15 mouse cellular contexts compared by ENCODE assay signal in genomic region chr9:43394204-43394603, GRCm38 (mm10).
A peak's percentile ranks its signal among the peaks of the same experiment; 100 is the strongest.
DNase-seq lines count a peak whose midpoint lies in the region; ATAC-seq and TF ChIP-seq lines count a peak whose summit lies in the region.
"Had no signal": no experiment of that assay in that cellular context is flagged by ENCODE, and none has a peak within 500 bp of the region (broad histone marks: within the 10 kb centered on the region; RNA-seq: fewer than 3 reads in every experiment).

No protein-coding gene starts in this region.

- no peaks in the 10 kb centered on the region for H3K9me3 ChIP-seq in embryonic facial prominence, embryonic 11.5 days (replicated peaks; ENCODE audit: control insufficient read depth, low read length)
- peaks cover 6% of the 10 kb centered on the region; the same call in 1 of the 2 replicates for H3K9me3 ChIP-seq in embryonic facial prominence, embryonic 10.5 days
- H3K9me3 ChIP-seq in midbrain, postnatal 0 days (ENCODE audit: low read length): no peaks in the 10 kb centered on the region
- no peaks in the 10 kb centered on the region for H3K9me3 ChIP-seq in midbrain, embryonic 16.5 days (replicated peaks; ENCODE audit: control insufficient read depth, low read length, poor library complexity, severe bottlenecking)
- 0 out of 2 replicates have a peak, but pooled peaks cover 2% of the 10 kb centered on the region for H3K9me3 ChIP-seq in hindbrain, embryonic 16.5 days (ENCODE audit: control insufficient read depth, low read length)
- H3K9me3 ChIP-seq: heart, embryonic 15.5 days; liver, embryonic 15.5 days had no signal

- H3K4me3 ChIP-seq in embryonic facial prominence, embryonic 11.5 days (ENCODE audit: low read depth, low read length): no peak overlapping the region
- no peak overlapping the region for H3K4me3 ChIP-seq in embryonic facial prominence, embryonic 10.5 days
- no peak overlapping the region for H3K4me3 ChIP-seq in midbrain, postnatal 0 days (ENCODE audit: low read depth, low read length)
- no peak overlapping the region for H3K4me3 ChIP-seq in midbrain, embryonic 16.5 days (ENCODE audit: low read depth, low read length)
- no peak overlapping the region for H3K4me3 ChIP-seq in hindbrain, embryonic 16.5 days (ENCODE audit: low read length)
- H3K4me3 ChIP-seq: forebrain, embryonic 10.5 days; heart, embryonic 15.5 days; liver, embryonic 15.5 days; neural tube, embryonic 12.5 days had no signal

- no peak overlapping the region for H3K27ac ChIP-seq in embryonic facial prominence, embryonic 11.5 days (replicated peaks; ENCODE audit: low read depth, low read length)
- no peak overlapping the region for H3K27ac ChIP-seq in embryonic facial prominence, embryonic 10.5 days (replicated peaks)
- no peak overlapping the region for H3K27ac ChIP-seq in midbrain, postnatal 0 days (ENCODE audit: low read depth, low read length)
- H3K27ac ChIP-seq in midbrain, embryonic 16.5 days (ENCODE audit: low read length): no peak overlapping the region
- H3K27ac ChIP-seq in hindbrain, embryonic 16.5 days (ENCODE audit: low read depth, low read length): no peak overlapping the region
- H3K27ac ChIP-seq: forebrain, embryonic 10.5 days; heart, embryonic 15.5 days; liver, embryonic 15.5 days; neural tube, embryonic 12.5 days had no signal

- peak; percentile 20 for DNase-seq in embryonic facial prominence, embryonic 11.5 days (ENCODE audit: low spot score)
- no peak for DNase-seq in embryonic facial prominence, embryonic 10.5 days (ENCODE audit: low spot score)
- DNase-seq in kidney, postnatal 14 days: peak; percentile 22
- DNase-seq in kidney, adult 9 months: no peak
- DNase-seq in midbrain, postnatal 0 days (ENCODE audit: low spot score): peak; percentile 46
- no peak for DNase-seq in retina, embryonic 14.5 days (ENCODE audit: low spot score)
- DNase-seq: gastrocnemius, postnatal 25 days; kidney, adult 8-10 months had no signal

- H3K9ac ChIP-seq in embryonic facial prominence, embryonic 11.5 days (replicated peaks; ENCODE audit: low read length): no peak overlapping the region
- H3K9ac ChIP-seq in midbrain, postnatal 0 days (replicated peaks; ENCODE audit: low read length, poor library complexity, severe bottlenecking): no peak overlapping the region
- H3K9ac ChIP-seq in midbrain, embryonic 16.5 days (ENCODE audit: low read depth, low read length): no peak overlapping the region
- H3K9ac ChIP-seq in hindbrain, embryonic 16.5 days (ENCODE audit: low read depth, low read length): no peak overlapping the region
- H3K9ac ChIP-seq: heart, embryonic 15.5 days; liver, embryonic 15.5 days; neural tube, embryonic 12.5 days had no signal

- 52% methylated on average over 5 of the region's 5 CpGs for WGBS in embryonic facial prominence, embryonic 11.5 days
- 56% methylated on average over 5 of the region's 5 CpGs for WGBS in embryonic facial prominence, embryonic 10.5 days
- 23% methylated on average over 5 of the region's 5 CpGs for WGBS in midbrain, postnatal 0 days
- 41% methylated on average over 5 of the region's 5 CpGs for WGBS in midbrain, embryonic 16.5 days
- 52% methylated on average over 5 of the region's 5 CpGs for WGBS in hindbrain, embryonic 16.5 days

- no peaks in the 10 kb centered on the region for H3K36me3 ChIP-seq in embryonic facial prominence, embryonic 11.5 days (replicated peaks; ENCODE audit: control insufficient read depth, insufficient read depth, low read depth, low read length)
- no peaks in the 10 kb centered on the region for H3K36me3 ChIP-seq in embryonic facial prominence, embryonic 10.5 days (replicated peaks)
- no peaks in the 10 kb centered on the region for H3K36me3 ChIP-seq in midbrain, postnatal 0 days (ENCODE audit: insufficient read depth, low read length)
- no peaks in the 10 kb centered on the region for H3K36me3 ChIP-seq in midbrain, embryonic 16.5 days (ENCODE audit: control insufficient read depth, insufficient read depth, low read length)
- no peaks in the 10 kb centered on the region for H3K36me3 ChIP-seq in hindbrain, embryonic 16.5 days (ENCODE audit: control insufficient read depth, insufficient read depth, low read length)
- H3K36me3 ChIP-seq: forebrain, embryonic 10.5 days; heart, embryonic 15.5 days; liver, embryonic 15.5 days; neural tube, embryonic 12.5 days had no signal

- H3K4me2 ChIP-seq in embryonic facial prominence, embryonic 11.5 days (ENCODE audit: low read depth, low read length): no peak overlapping the region
- no peak overlapping the region for H3K4me2 ChIP-seq in midbrain, postnatal 0 days (ENCODE audit: low read depth, low read length, poor library complexity, severe bottlenecking)
- H3K4me2 ChIP-seq in midbrain, embryonic 16.5 days (ENCODE audit: low read length): no peak overlapping the region
- H3K4me2 ChIP-seq in hindbrain, embryonic 16.5 days (ENCODE audit: low read length): no peak overlapping the region
- H3K4me2 ChIP-seq: heart, embryonic 15.5 days; liver, embryonic 15.5 days; neural tube, embryonic 12.5 days had no signal

- no peak; the same call in 1 of the 2 replicates for TF ChIP-seq CTCF in midbrain, postnatal 0 days (IDR thresholded peaks at IDR 0.05)

- no peaks in the 10 kb centered on the region for H3K27me3 ChIP-seq in embryonic facial prominence, embryonic 11.5 days (ENCODE audit: control insufficient read depth, insufficient read depth, low read length)
- H3K27me3 ChIP-seq in embryonic facial prominence, embryonic 10.5 days (replicated peaks; ENCODE audit: low read depth, poor library complexity, severe bottlenecking): no peaks in the 10 kb centered on the region
- no peaks in the 10 kb centered on the region for H3K27me3 ChIP-seq in midbrain, postnatal 0 days (ENCODE audit: insufficient read depth, low read length)
- no peaks in the 10 kb centered on the region for H3K27me3 ChIP-seq in midbrain, embryonic 16.5 days (ENCODE audit: control insufficient read depth, insufficient read depth, low read depth, low read length)
- no peaks in the 10 kb centered on the region for H3K27me3 ChIP-seq in hindbrain, embryonic 16.5 days (replicated peaks; ENCODE audit: control insufficient read depth, insufficient read depth, low read length)
- H3K27me3 ChIP-seq: heart, embryonic 15.5 days; liver, embryonic 15.5 days; neural tube, embryonic 12.5 days had no signal

- no peak for ATAC-seq in embryonic facial prominence, embryonic 11.5 days (replicated peaks; ENCODE audit: insufficient number of reproducible peaks, low FRiP score, low TSS enrichment, low read depth)
- no peak for ATAC-seq in midbrain, postnatal 0 days (ENCODE audit: low FRiP score)
- ATAC-seq in midbrain, embryonic 16.5 days: no peak
- peak; percentile 76 for ATAC-seq in hindbrain, embryonic 16.5 days
- ATAC-seq: activated CD4-positive, CD25-positive, alpha-beta regulatory T cell, adult 4 months had no signal

- no peaks in the 10 kb centered on the region for H3K4me1 ChIP-seq in embryonic facial prominence, embryonic 11.5 days (ENCODE audit: control insufficient read depth, insufficient read depth, low read length)
- peaks cover 13% of the 10 kb centered on the region for H3K4me1 ChIP-seq in embryonic facial prominence, embryonic 10.5 days
- no peaks in the 10 kb centered on the region for H3K4me1 ChIP-seq in midbrain, postnatal 0 days (ENCODE audit: insufficient read depth, low read length)
- H3K4me1 ChIP-seq in midbrain, embryonic 16.5 days (ENCODE audit: control insufficient read depth, insufficient read depth, low read length): no peaks in the 10 kb centered on the region; the same call in 1 of the 2 replicates
- peaks cover 3% of the 10 kb centered on the region; the same call in 1 of the 2 replicates for H3K4me1 ChIP-seq in hindbrain, embryonic 16.5 days (ENCODE audit: control insufficient read depth, insufficient read depth, low read depth, low read length)
- H3K4me1 ChIP-seq: heart, embryonic 15.5 days; liver, embryonic 15.5 days had no signal

Comparison
In these comparisons a context has a peak if more than half of its experiments do, and no peak if none do; other contexts are left out.
1. DNase-seq: peak in embryonic facial prominence, embryonic 11.5 days (single experiment), kidney, postnatal 14 days (single experiment) and midbrain, postnatal 0 days (single experiment); none in embryonic facial prominence, embryonic 10.5 days (single experiment), kidney, adult 9 months (single experiment) and retina, embryonic 14.5 days (single experiment).